Mouse (Mus musculus): ENCODE data around the gene Clip4.
A peak's percentile ranks its signal among the peaks of the same experiment; 100 is the strongest.

The Clip4 gene

GRCm38 (mm10) chr17:71872976-71873375 is 104.7 kb downstream of the Clip4 start:
- peak; percentile 78 for DNase-seq (ENCODE audit: low read depth, low spot score)

GRCm38 (mm10) chr17:71874077-71874476 is 105.8 kb downstream of the Clip4 start:
- peak; percentile 85 for DNase-seq (ENCODE audit: low read depth, low spot score)

- no peak for DNase-seq (ENCODE audit: low read depth, low spot score)
Observed at GRCm38 (mm10) chr17:71874795-71875194, 106.5 kb downstream of the Clip4 start.

- no peak for DNase-seq (ENCODE audit: low read depth, low spot score)
Observed at GRCm38 (mm10) chr17:71875492-71875891, 107.2 kb downstream of the Clip4 start.

- DNase-seq (ENCODE audit: low read depth, low spot score): no peak
Observed at GRCm38 (mm10) chr17:71881369-71881768, 113.1 kb downstream of the Clip4 start.

GRCm38 (mm10) chr17:71909107-71909506 is 140.8 kb downstream of the Clip4 start:
- peak; percentile 6 for DNase-seq (ENCODE audit: low read depth, low spot score)

- DNase-seq (ENCODE audit: low read depth, low spot score): peak; percentile 70
Observed at GRCm38 (mm10) chr17:71913188-71913587, 144.9 kb downstream of the Clip4 start.
